Mouse (Mus musculus): ENCODE measurements around the gene Mrpl27. TPM values are rescaled to one million over a fixed set of nuclear protein-coding genes. Genes with fewer than 3 reads are reported as not detected.
A peak's percentile ranks its signal among the peaks of the same experiment; 100 is the strongest.
"Not testable (repeated sequence)": the region's sequence is repeated elsewhere in the genome, so short reads cannot be mapped to it uniquely, and the experiment has no call there.

Gene Mrpl27
- polyA plus RNA-seq, 1 experiment from 2014 or later = 140 TPM

DNA sequence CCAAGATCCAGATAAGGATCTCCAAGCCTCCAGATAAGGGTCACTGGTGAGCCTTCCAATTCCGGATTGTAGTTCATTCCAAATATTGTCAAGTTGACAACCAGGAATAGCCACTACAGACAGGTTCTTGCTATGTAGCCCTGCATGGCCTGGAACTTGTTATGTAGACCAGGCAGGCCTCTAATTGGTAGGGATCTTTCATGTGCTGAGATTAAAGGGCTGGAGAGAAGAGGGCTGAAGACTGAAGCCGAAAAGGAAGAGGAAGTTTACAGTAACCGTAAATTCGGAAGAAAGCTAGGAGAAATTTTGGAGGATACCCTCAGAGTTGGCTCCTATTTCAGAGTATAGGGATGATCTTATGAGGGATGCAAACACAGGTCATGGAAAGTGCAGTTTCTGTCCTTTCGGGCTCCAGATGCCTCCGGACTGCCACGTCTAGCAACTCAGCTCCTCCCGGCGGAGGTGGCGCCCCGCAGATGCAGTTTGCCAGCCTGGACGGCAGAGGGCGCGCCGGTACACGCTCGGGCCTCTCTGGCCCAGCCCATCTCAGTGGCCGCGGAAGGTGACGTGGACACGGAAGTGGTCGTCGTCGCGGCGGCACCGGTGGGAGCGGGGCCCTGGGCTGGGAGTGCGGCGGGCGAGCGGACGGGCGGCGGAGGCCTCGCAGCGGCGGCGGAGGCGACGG, 24.2 kb upstream of the Mrpl27 start, which contains the start of gene Lrrc59:
Gene Lrrc59, plus strand, starts transcription at position 569 of the 685 bp plus-strand sequence.
- H3K4me2 ChIP-seq (replicated peaks) = peak within 1 kb of the TSS; percentile 93
- 6% methylated on average over 41 of the region's 41 CpGs for WGBS
- H3K4me1 ChIP-seq (replicated peaks; ENCODE audit: control insufficient read depth, insufficient read depth, low read length) = peaks cover 13% of the 10 kb centered on the region
- DNase-seq (ENCODE audit: low spot score) (peak; percentile 94), ATAC-seq (ENCODE audit: low FRiP score) (peak; percentile 93)
- H3K9ac ChIP-seq = peak within 1 kb of the TSS; percentile 88
- peak within 1 kb of the TSS; percentile 75 for H3K27ac ChIP-seq
- H3K36me3 ChIP-seq (replicated peaks; ENCODE audit: control insufficient read depth, insufficient read depth) = peaks cover 27% of the 10 kb centered on the region
- no peaks in the 10 kb centered on the region for H3K9me3 ChIP-seq (ENCODE audit: control insufficient read depth, low read length)
- H3K27me3 ChIP-seq (ENCODE audit: control insufficient read depth, insufficient read depth, low read length) = no peaks in the 10 kb centered on the region
- H3K4me3 ChIP-seq (replicated peaks; ENCODE audit: low read length) = peak within 1 kb of the TSS; percentile 87

DNA sequence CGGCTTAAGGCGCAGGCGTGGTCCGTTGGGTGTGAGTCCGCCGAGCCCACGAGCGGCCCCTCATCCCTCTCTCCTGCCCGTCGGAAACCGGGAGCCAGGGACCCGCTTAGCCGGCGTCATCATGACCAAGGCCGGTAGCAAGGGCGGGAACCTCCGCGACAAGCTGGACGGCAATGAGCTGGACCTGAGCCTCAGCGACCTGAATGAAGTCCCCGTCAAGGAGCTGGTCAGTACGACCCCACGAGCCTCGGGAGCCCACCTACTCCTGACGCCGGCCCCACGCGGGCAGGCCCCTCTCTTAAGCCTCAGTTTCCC, 23.7 kb upstream of the Mrpl27 start:
- peak overlapping the region; percentile 88 for H3K9ac ChIP-seq
- ATAC-seq (ENCODE audit: low FRiP score) (peak; percentile 43; the same call in 1 of the 2 replicates), DNase-seq (ENCODE audit: low spot score) (no peak)
- H3K27ac ChIP-seq = peak overlapping the region; percentile 75
- H3K4me2 ChIP-seq (replicated peaks) = peak overlapping the region; percentile 93
- peak overlapping the region; percentile 87 for H3K4me3 ChIP-seq (replicated peaks; ENCODE audit: low read length)
- no peaks in the 10 kb centered on the region for H3K27me3 ChIP-seq (ENCODE audit: control insufficient read depth, insufficient read depth, low read length)
- peaks cover 13% of the 10 kb centered on the region for H3K4me1 ChIP-seq (replicated peaks; ENCODE audit: control insufficient read depth, insufficient read depth, low read length)
- H3K36me3 ChIP-seq (replicated peaks; ENCODE audit: control insufficient read depth, insufficient read depth) = peaks cover 32% of the 10 kb centered on the region
- under 1% methylated on average over 28 of the region's 28 CpGs for WGBS
- no peaks in the 10 kb centered on the region for H3K9me3 ChIP-seq (ENCODE audit: control insufficient read depth, low read length)

DNA sequence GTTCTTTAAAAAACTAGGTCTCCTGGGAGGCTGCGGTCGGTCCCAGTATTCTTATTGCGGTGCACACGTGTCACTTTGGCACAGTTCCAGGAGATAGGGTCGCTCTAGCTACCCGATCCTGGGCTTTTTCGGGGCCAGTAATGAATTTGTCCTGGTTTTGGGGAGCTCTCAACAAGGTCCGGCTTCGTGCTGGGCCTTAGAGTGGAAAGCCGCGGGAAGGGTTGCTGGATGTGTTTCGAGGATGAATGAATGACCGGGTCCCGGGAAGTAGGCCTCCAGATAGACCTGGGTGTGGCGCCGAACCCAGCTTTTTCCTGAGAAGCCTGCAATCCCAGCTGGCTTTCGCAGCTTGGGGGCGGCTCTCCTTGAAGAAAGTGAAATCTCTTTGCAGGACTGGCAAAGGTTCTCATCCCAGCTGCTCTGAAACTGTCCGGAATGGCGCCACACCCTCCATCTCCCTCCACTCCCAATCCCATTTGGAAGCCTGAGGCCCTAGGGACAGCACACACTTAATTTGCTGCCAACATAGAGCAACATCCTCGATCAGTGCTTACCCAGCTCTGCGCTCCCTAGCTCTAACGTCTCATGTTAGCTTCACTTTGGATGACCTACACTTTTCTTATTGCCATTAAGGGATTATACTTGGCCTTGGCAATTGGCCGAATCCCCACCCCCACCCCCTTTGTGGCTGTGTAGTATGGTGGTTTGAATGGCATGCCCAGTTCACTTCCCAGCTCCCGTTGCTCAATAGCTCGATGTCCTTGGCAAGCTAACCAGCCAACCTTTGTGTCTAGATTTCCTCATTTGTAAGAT, 23.2 kb upstream of the Mrpl27 start:
- H3K4me1 ChIP-seq (replicated peaks; ENCODE audit: control insufficient read depth, insufficient read depth, low read length) = peaks cover 13% of the 10 kb centered on the region
- no peaks in the 10 kb centered on the region for H3K27me3 ChIP-seq (ENCODE audit: control insufficient read depth, insufficient read depth, low read length)
- 13% methylated on average over 26 of the region's 26 CpGs for WGBS
- peak overlapping the region; percentile 88 for H3K9ac ChIP-seq
- H3K36me3 ChIP-seq (replicated peaks; ENCODE audit: control insufficient read depth, insufficient read depth) = peaks cover 38% of the 10 kb centered on the region
- DNase-seq (ENCODE audit: low spot score) (peak; percentile 43), ATAC-seq (ENCODE audit: low FRiP score) (no peak)
- no peaks in the 10 kb centered on the region for H3K9me3 ChIP-seq (ENCODE audit: control insufficient read depth, low read length)
- peak overlapping the region; percentile 87 for H3K4me3 ChIP-seq (replicated peaks; ENCODE audit: low read length)
- H3K4me2 ChIP-seq (replicated peaks) = peak overlapping the region; percentile 93
- peak overlapping the region; percentile 75 for H3K27ac ChIP-seq

DNA sequence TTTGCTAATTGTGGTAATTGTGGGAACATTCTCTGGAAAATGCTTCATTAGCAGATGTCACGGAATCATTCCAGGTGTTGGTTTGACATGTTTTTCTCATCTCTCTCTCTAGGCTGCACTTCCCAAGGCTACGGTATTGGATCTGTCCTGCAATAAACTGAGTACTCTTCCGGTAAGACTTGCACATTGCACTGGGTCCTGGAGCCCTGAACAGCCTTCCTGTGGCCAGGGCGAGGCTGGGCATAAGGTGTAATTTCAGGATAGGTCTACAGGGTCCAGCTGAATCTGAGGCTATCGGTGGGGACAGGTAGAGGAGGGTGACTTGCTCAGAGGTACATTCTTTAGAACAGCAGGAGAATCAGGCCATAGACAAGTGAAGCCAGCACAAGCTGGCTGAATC, 21.6 kb upstream of the Mrpl27 start:
- Histone ChIP-seq H3K9ac (no peak overlapping the region), H3K4me2 (replicated peaks) (no peak overlapping the region), H3K36me3 (replicated peaks; ENCODE audit: control insufficient read depth, insufficient read depth) (peaks cover 53% of the 10 kb centered on the region), H3K27me3 (ENCODE audit: control insufficient read depth, insufficient read depth, low read length) (no peaks in the 10 kb centered on the region), H3K9me3 (ENCODE audit: control insufficient read depth, low read length) (no peaks in the 10 kb centered on the region), H3K4me3 (replicated peaks; ENCODE audit: low read length) (no peak overlapping the region), H3K27ac (no peak overlapping the region), H3K4me1 (replicated peaks; ENCODE audit: control insufficient read depth, insufficient read depth, low read length) (peaks cover 13% of the 10 kb centered on the region)
- DNase-seq (ENCODE audit: low spot score) (no peak), ATAC-seq (ENCODE audit: low FRiP score) (no peak)
- 98% methylated on average over 5 of the region's 5 CpGs for WGBS

DNA sequence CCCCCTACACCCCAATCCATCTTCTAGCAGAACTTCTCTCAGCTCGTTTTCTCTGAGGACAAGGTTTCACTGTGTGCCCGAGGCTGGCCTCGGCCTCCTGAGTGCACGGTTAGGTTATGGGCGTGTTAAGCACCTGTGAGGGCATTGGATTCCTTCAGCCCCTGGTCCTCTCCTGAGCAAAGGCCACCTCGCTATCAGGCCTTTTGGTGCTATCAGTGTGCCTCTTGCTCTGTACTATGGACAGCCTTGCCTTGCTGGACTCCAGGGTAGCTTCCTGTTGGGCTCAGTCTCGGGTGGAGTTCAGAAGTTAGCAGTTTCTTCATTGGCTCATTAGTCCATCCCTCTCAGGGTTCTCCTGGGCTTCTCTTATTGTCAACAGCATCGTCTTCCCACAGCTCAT, 20.6 kb upstream of the Mrpl27 start:
- WGBS = 91% methylated on average over 8 of the region's 8 CpGs
- H3K36me3 ChIP-seq (replicated peaks; ENCODE audit: control insufficient read depth, insufficient read depth) = peaks cover 63% of the 10 kb centered on the region

DNA sequence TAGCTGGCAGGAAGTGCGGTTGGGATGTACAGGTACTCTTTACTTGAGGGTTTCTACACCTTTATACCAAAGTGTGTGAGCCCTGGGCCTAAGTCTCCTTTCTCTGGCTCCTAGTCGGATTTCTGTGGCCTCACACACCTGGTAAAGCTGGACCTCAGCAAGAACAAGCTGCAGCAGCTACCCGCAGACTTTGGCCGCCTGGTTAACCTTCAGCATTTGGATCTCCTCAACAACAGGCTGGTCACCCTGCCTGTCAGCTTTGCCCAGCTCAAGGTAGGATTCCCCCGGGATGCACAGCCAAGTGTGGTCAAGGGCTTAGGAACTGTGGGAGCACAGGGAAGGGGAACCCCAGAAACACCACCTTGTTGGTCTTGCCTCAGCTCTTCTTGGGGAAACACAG, 19.1 kb upstream of the Mrpl27 start:
- ATAC-seq (ENCODE audit: low FRiP score) = no peak
- Histone ChIP-seq H3K4me1 (replicated peaks; ENCODE audit: control insufficient read depth, insufficient read depth, low read length) (peaks cover 13% of the 10 kb centered on the region), H3K9me3 (ENCODE audit: control insufficient read depth, low read length) (no peaks in the 10 kb centered on the region), H3K36me3 (replicated peaks; ENCODE audit: control insufficient read depth, insufficient read depth) (peaks cover 78% of the 10 kb centered on the region), H3K4me2 (replicated peaks) (no peak overlapping the region), H3K4me3 (replicated peaks; ENCODE audit: low read length) (no peak overlapping the region), H3K9ac (no peak overlapping the region), H3K27me3 (ENCODE audit: control insufficient read depth, insufficient read depth, low read length) (no peaks in the 10 kb centered on the region), H3K27ac (no peak overlapping the region)
- DNase-seq (ENCODE audit: low spot score) = no peak
- WGBS = 88% methylated on average over 5 of the region's 5 CpGs

More for the DNA sequence above, 20.6 kb upstream of the Mrpl27 start:
- Histone ChIP-seq H3K4me1 (replicated peaks; ENCODE audit: control insufficient read depth, insufficient read depth, low read length) (peaks cover 13% of the 10 kb centered on the region), H3K27ac (no peak overlapping the region), H3K9me3 (ENCODE audit: control insufficient read depth, low read length) (no peaks in the 10 kb centered on the region), H3K4me3 (replicated peaks; ENCODE audit: low read length) (no peak overlapping the region), H3K27me3 (ENCODE audit: control insufficient read depth, insufficient read depth, low read length) (no peaks in the 10 kb centered on the region), H3K9ac (no peak overlapping the region), H3K4me2 (replicated peaks) (no peak overlapping the region)
- DNase-seq (ENCODE audit: low spot score) (no peak), ATAC-seq (ENCODE audit: low FRiP score) (no peak)

DNA sequence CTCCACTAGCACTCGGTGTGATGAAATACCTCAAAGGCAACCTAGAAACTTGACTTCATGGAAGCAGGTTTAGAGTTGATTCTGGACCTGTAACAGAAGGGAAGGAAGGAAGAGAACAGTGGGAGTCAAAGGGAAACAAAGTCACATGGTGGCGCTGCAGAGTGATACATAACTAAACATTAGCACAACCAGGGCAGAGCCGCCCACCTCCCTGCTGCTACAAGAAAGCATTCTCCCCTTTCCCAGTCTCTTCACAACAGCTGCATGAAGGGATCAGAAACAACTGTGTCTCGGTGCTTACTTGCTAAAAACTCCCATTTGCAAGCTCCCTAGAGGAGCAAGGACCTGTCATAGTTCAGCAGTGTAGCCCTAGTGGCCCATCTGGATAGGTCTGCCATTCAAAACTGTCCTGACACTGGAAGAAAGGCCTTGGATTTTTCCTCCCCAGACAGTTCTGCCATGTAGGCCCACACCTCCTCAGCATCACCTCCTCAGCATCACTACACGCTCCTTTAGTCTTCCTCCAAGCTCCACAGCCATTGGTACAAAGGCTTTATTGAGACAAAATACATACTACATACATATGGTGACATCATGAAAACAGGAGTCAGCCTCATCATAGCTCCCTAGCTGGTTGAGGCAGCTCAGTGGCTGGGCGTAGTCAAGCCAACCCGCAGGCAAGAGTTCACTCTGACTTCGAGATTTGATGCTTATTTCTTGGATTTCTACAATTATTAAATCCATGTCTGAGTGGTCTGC, 8.9 kb upstream of the Mrpl27 start:
- ATAC-seq (ENCODE audit: low FRiP score) = no peak
- Histone ChIP-seq H3K4me2 (replicated peaks) (no peak overlapping the region), H3K27me3 (ENCODE audit: control insufficient read depth, insufficient read depth, low read length) (no peaks in the 10 kb centered on the region), H3K4me1 (replicated peaks; ENCODE audit: control insufficient read depth, insufficient read depth, low read length) (no peaks in the 10 kb centered on the region), H3K9ac (no peak overlapping the region), H3K9me3 (ENCODE audit: control insufficient read depth, low read length) (no peaks in the 10 kb centered on the region), H3K4me3 (replicated peaks; ENCODE audit: low read length) (no peak overlapping the region), H3K36me3 (replicated peaks; ENCODE audit: control insufficient read depth, insufficient read depth) (peaks cover 79% of the 10 kb centered on the region), H3K27ac (no peak overlapping the region)
- 88% methylated on average over 8 of the region's 8 CpGs for WGBS
- DNase-seq (ENCODE audit: low spot score) = no peak

DNA sequence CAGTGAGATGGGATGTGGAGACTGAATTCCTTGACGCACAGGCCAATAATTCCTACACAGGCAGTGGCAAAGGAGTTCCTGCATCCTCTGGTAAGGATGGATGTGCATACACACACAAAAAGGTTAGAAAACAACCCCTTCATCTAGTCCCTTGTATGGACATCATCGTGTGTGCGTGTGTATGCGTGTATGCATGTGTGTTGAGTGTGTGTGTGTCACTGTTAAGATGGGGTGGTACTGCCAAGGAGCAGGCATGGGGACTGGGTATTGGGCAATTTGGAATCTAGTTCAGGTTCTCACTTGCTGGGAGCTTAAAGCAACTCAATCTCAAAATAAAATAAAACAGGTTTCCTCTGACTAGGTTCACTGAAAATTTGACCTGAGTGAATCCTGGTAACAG, 7.1 kb upstream of the Mrpl27 start:
- ATAC-seq (ENCODE audit: low FRiP score) = no peak

DNA sequence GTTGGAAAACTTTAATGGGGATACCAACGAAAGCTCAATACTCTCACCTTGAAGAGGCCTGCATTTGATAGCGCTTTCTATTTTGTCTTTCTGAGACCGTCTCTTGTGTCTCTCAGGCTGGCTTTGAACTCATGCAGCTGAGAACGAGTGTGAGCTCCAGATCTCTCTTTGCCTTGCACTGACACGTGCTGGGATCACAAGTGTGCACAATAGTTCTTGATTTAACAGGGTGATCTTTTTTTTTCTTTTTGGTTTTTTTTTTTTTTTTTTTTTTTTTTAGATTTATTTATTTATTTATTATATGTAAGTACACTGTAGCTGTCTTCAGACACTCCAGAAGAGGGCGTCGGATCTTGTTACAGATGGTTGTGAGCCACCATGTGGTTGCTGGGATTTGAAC, 2.3 kb upstream of the Mrpl27 start:
- WGBS = 98% methylated on average over 5 of the region's 7 CpGs
- not testable (repeated sequence) for H3K4me3 ChIP-seq (replicated peaks; ENCODE audit: low read length); H3K27me3 ChIP-seq (ENCODE audit: control insufficient read depth, insufficient read depth, low read length); H3K9me3 ChIP-seq (ENCODE audit: control insufficient read depth, low read length); H3K9ac ChIP-seq; H3K27ac ChIP-seq; H3K4me2 ChIP-seq (replicated peaks); ATAC-seq (ENCODE audit: low FRiP score); DNase-seq (ENCODE audit: low spot score)
- Histone ChIP-seq H3K36me3 (replicated peaks; ENCODE audit: control insufficient read depth, insufficient read depth) (peaks cover 16% of the 10 kb centered on the region), H3K4me1 (replicated peaks; ENCODE audit: control insufficient read depth, insufficient read depth, low read length) (peaks cover 17% of the 10 kb centered on the region)

More for the DNA sequence above, 7.1 kb upstream of the Mrpl27 start:
- Histone ChIP-seq H3K9me3 (ENCODE audit: control insufficient read depth, low read length) (no peaks in the 10 kb centered on the region), H3K27ac (no peak overlapping the region), H3K4me3 (replicated peaks; ENCODE audit: low read length) (no peak overlapping the region), H3K4me2 (replicated peaks) (no peak overlapping the region), H3K9ac (no peak overlapping the region), H3K36me3 (replicated peaks; ENCODE audit: control insufficient read depth, insufficient read depth) (peaks cover 61% of the 10 kb centered on the region), H3K4me1 (replicated peaks; ENCODE audit: control insufficient read depth, insufficient read depth, low read length) (no peaks in the 10 kb centered on the region), H3K27me3 (ENCODE audit: control insufficient read depth, insufficient read depth, low read length) (no peaks in the 10 kb centered on the region)
- 92% methylated on average over 4 of the region's 4 CpGs for WGBS
- DNase-seq (ENCODE audit: low spot score) = no peak

Measured in hindbrain, embryonic 14.5 days (tissue).